Mouse (Mus musculus) forebrain, embryonic 11.5 days (tissue): Measurements from ENCODE around the gene 2210017I01Rik. TPM values are rescaled to one million over a fixed set of nuclear protein-coding genes. Genes with fewer than 3 reads are reported as not detected.

Source experiments
- ATAC-seq: fragments of 200-750 bp; cut with Nextera tagmentation; replicated peaks from 2 replicates; pipeline ENCODE4 v1.8.0; 2017; ENCODE audit warnings: moderate TSS enrichment; ENCODE audit not compliant: low FRiP score
- DNase-seq: peaks from one replicate; pipeline ENCODE4 v3.0.0-alpha.2; 2017; ENCODE audit warnings: low spot score
- H3K27ac ChIP-seq: fragments of 300-500 bp; sonication (generic); 2 replicates; pipeline ENCODE4 v1.5.1; 2014; ENCODE audit warnings: low read depth, low read length
- H3K27me3 ChIP-seq: fragments of 300-500 bp; sonication (generic); 2 replicates; pipeline ENCODE4 v1.6.1; 2014; ENCODE audit warnings: mild to moderate bottlenecking, low read length, mixed read lengths; ENCODE audit not compliant: control insufficient read depth, insufficient read depth
- H3K36me3 ChIP-seq: fragments of 300-500 bp; sonication (generic); 2 replicates; pipeline ENCODE4 v1.6.1; 2014; ENCODE audit warnings: mild to moderate bottlenecking, low read length, moderate library complexity, mixed read lengths; ENCODE audit not compliant: control insufficient read depth, insufficient read depth
- H3K4me1 ChIP-seq: fragments of 300-500 bp; sonication (generic); replicated peaks from 2 replicates; pipeline ENCODE4 v1.6.1; 2014; ENCODE audit warnings: low read length, mixed read lengths; ENCODE audit not compliant: control insufficient read depth, insufficient read depth
- H3K4me2 ChIP-seq: fragments of 300-500 bp; sonication (generic); 2 replicates; pipeline ENCODE4 v1.6.1; 2014; ENCODE audit warnings: low read depth, mild to moderate bottlenecking, low read length, moderate library complexity, mixed read lengths; ENCODE audit not compliant: severe bottlenecking
- H3K4me3 ChIP-seq: fragments of 300-500 bp; sonication (generic); 2 replicates; pipeline ENCODE4 v1.5.1; 2014; ENCODE audit warnings: low read depth, low read length
- H3K9ac ChIP-seq: fragments of 300-500 bp; sonication (generic); 2 replicates; pipeline ENCODE4 v1.6.1; 2014; ENCODE audit warnings: low read length
- H3K9me3 ChIP-seq: fragments of 300-500 bp; sonication (generic); 2 replicates; pipeline ENCODE4 v1.6.1; 2016; ENCODE audit warnings: low read length, mixed read lengths; ENCODE audit not compliant: control insufficient read depth
- WGBS: fragments of 180-500 bp; shearing (Covaris S2); extraction: QIAGEN DNeasy Blood & Tissue Kit; methylation state at CpG from one replicate; pipeline ENCODE4 v1.1.7; 2014; 5-methylcytosine and 5-hydroxymethylcytosine counted together
- polyA plus RNA-seq: library from polyadenylated mRNA; unstranded; fragments of >200 nt; fragmentation: Nextera tagmentation; extraction: Ambion mirVana; gene quantifications from 2 replicates; pipeline ENCODE4 v1.2.1, GENCODE M21; 2014

The 2210017I01Rik gene
- polyA plus RNA-seq, 1 experiment from 2014 or later: not detected

- WGBS: 72% methylated on average over 4 of the region's 4 CpGs
- no peaks in the 10 kb centered on the region for H3K36me3 ChIP-seq
- no peak overlapping the region for H3K4me2 ChIP-seq
Measured at GRCm38 (mm10) chr3:92578652-92579413, 28.5 kb downstream of the 2210017I01Rik start.

GRCm38 (mm10) chr3:92573449-92574041 is 33.7 kb downstream of the 2210017I01Rik start, which contains the start of gene Ivl:
TSS of gene Ivl (minus strand) at chr3:92573735.
- no peaks in the 10 kb centered on the region for H3K27me3 ChIP-seq
- no peak within 1 kb of the TSS for H3K4me2 ChIP-seq
- H3K4me3 ChIP-seq: no peak within 1 kb of the TSS
- H3K36me3 ChIP-seq: no peaks in the 10 kb centered on the region
- no peak within 1 kb of the TSS for H3K9ac ChIP-seq
- H3K4me1 ChIP-seq: no peaks in the 10 kb centered on the region
- H3K27ac ChIP-seq: no peak within 1 kb of the TSS
- 83% methylated on average over 1 of the region's 1 CpGs for WGBS
- no peak for ATAC-seq
- H3K9me3 ChIP-seq: no peaks in the 10 kb centered on the region
- DNase-seq: no peak

More at GRCm38 (mm10) chr3:92578652-92579413, 28.5 kb downstream of the 2210017I01Rik start:
- ATAC-seq (no peak), DNase-seq (no peak)
- Histone ChIP-seq H3K9ac (no peak overlapping the region), H3K4me1 (no peaks in the 10 kb centered on the region), H3K27me3 (no peaks in the 10 kb centered on the region), H3K9me3 (no peaks in the 10 kb centered on the region), H3K27ac (no peak overlapping the region), H3K4me3 (no peak overlapping the region)

DNA sequence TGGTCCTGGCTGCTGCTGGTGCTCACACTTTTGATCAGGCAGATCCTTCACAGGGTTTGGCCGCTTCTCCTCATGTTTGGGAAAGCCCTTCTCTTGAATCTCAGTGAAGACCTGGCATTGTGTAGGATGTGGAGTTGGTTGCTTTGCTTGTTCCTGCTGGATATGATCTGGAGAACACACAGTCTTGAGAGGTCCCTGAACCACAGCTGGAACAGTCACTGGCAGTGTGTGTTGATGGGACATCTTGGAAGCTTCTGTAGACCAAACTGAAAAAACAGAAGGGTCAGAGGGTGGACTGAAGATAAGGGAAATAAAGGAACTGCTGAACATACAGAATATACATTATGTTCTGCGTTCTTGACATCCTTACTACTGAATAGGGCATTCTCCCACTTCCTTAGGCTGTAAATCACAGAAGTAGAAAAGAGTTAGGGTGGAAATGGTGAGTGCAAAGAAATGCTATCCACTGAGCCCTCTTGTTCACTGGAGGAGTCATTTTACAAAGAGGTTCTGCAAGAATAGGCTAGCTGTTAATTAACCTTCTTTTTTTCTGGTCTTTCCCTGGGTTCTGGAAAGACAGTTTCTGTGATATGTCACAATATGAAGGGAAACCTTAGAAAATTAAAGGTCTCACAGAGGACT is 34.7 kb downstream of the 2210017I01Rik start:
- Histone ChIP-seq H3K9me3 (no peaks in the 10 kb centered on the region), H3K4me2 (no peak overlapping the region), H3K27ac (no peak overlapping the region), H3K36me3 (no peaks in the 10 kb centered on the region), H3K27me3 (no peaks in the 10 kb centered on the region), H3K9ac (no peak overlapping the region), H3K4me3 (no peak overlapping the region), H3K4me1 (no peaks in the 10 kb centered on the region)
- WGBS: 72% methylated on average over 2 of the region's 2 CpGs
- ATAC-seq (no peak), DNase-seq (no peak)

DNA sequence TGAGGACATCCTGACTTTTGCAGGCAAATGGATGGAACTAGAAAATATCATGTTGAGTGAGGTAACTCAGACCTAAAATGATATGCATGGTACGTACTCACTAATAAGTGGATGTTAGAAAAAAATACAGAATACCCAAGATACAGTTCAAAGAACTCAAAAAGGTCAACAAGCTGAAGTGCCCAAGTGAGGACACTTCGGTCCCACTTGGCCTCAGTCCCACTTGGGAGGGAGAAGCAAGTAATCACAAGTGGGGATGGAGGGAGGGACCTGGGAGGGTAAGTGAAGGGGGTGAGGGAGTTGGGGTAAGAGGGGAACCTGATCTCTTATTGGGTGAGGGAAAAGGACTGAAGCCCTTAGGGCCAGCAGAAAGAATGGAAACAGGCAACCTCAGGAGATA is 38.5 kb downstream of the 2210017I01Rik start:
- ATAC-seq (no peak), DNase-seq (no peak)
- Histone ChIP-seq H3K36me3 (no peaks in the 10 kb centered on the region), H3K27ac (no peak overlapping the region), H3K9me3 (no peaks in the 10 kb centered on the region), H3K4me2 (no peak overlapping the region), H3K4me3 (no peak overlapping the region), H3K27me3 (no peaks in the 10 kb centered on the region), H3K4me1 (no peaks in the 10 kb centered on the region), H3K9ac (no peak overlapping the region)
- WGBS: 92% methylated on average over 2 of the region's 2 CpGs

DNA sequence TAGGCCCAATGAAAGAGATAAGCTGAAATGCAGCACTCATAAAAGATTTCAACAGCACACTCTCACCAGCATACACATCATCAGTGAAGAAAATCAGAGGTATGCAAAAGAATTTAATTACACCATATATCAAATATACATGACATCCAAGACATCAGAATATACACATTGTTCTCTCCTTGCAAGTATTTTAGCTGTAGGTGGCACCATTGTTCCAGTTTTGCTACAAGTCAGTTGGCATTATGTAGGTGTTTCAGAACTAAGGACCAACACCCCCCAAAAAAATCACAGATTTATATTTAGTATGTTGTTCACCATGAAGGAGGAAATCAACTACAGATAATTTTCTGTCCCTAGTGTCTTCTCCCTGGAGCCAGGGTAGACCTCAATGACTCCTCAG is 41.9 kb downstream of the 2210017I01Rik start:
- ATAC-seq: no peak
- no peaks in the 10 kb centered on the region for H3K36me3 ChIP-seq
- no peak for DNase-seq

More for the DNA sequence above, 41.9 kb downstream of the 2210017I01Rik start:
- Histone ChIP-seq H3K4me2 (no peak overlapping the region), H3K27me3 (no peaks in the 10 kb centered on the region), H3K9me3 (no peaks in the 10 kb centered on the region), H3K9ac (no peak overlapping the region), H3K4me3 (no peak overlapping the region), H3K27ac (no peak overlapping the region), H3K4me1 (no peaks in the 10 kb centered on the region)

Other genes with a start within 250 kb of the 2210017I01Rik start
- gene Sprr2f, start 242.3 kb downstream of the 2210017I01Rik start, polyA plus RNA-seq: not detected in 2 replicates
- gene Sprr2h, start 221.8 kb downstream of the 2210017I01Rik start, polyA plus RNA-seq: not detected in 2 replicates
- not detected in 2 replicates for gene Sprr2i, start 199.5 kb downstream of the 2210017I01Rik start, polyA plus RNA-seq
- not detected in 2 replicates for gene Sprr2j-ps, start 189.4 kb downstream of the 2210017I01Rik start, polyA plus RNA-seq
- 5.4 and 7.4 TPM in 2 replicates for gene Gm9774, start 178.1 kb downstream of the 2210017I01Rik start, polyA plus RNA-seq
- gene Sprr2k, start 174.9 kb downstream of the 2210017I01Rik start, polyA plus RNA-seq: not detected in 2 replicates
- gene Sprr1b, start 168.7 kb downstream of the 2210017I01Rik start, polyA plus RNA-seq: not detected in 2 replicates
- gene Sprr3, start 148.8 kb downstream of the 2210017I01Rik start, polyA plus RNA-seq: not detected in 2 replicates
- not detected in 2 replicates for gene Sprr1a, start 121.6 kb downstream of the 2210017I01Rik start, polyA plus RNA-seq
- not detected in 2 replicates for gene Sprr4, start 107.0 kb downstream of the 2210017I01Rik start, polyA plus RNA-seq
- not detected in 2 replicates for gene 2310046K23Rik, start 73.0 kb downstream of the 2210017I01Rik start, polyA plus RNA-seq
- not detected in 2 replicates for gene Ivl, start 33.8 kb downstream of the 2210017I01Rik start, polyA plus RNA-seq
- gene Smcp, start 18.5 kb downstream of the 2210017I01Rik start, polyA plus RNA-seq: not detected in 2 replicates
- gene Lce6a, start 14.2 kb upstream of the 2210017I01Rik start, polyA plus RNA-seq: not detected in 2 replicates
- gene Lce1a1, start 40.8 kb upstream of the 2210017I01Rik start, polyA plus RNA-seq: not detected in 2 replicates
- gene Lce1b, start 49.4 kb upstream of the 2210017I01Rik start, polyA plus RNA-seq: not detected in 2 replicates
- not detected in 2 replicates for gene Lce1a2, start 62.8 kb upstream of the 2210017I01Rik start, polyA plus RNA-seq
- not detected in 2 replicates for gene Lce1c, start 71.8 kb upstream of the 2210017I01Rik start, polyA plus RNA-seq
- not detected in 2 replicates for gene Lce1d, start 79.7 kb upstream of the 2210017I01Rik start, polyA plus RNA-seq
- not detected in 2 replicates for gene Lce1e, start 101.6 kb upstream of the 2210017I01Rik start, polyA plus RNA-seq
- gene Lce1f, start 112.9 kb upstream of the 2210017I01Rik start, polyA plus RNA-seq: not detected in 2 replicates
- gene Gm38119, start 131.6 kb upstream of the 2210017I01Rik start, polyA plus RNA-seq: not detected in 2 replicates
- gene Lce1g, start 144.8 kb upstream of the 2210017I01Rik start, polyA plus RNA-seq: not detected in 2 replicates
- gene Lce1h, start 157.6 kb upstream of the 2210017I01Rik start, polyA plus RNA-seq: not detected in 2 replicates
- gene Lce1i, start 171.4 kb upstream of the 2210017I01Rik start, polyA plus RNA-seq: not detected in 2 replicates
- gene Lce1j, start 183.0 kb upstream of the 2210017I01Rik start, polyA plus RNA-seq: not detected in 2 replicates
- gene Lce1k, start 200.4 kb upstream of the 2210017I01Rik start, polyA plus RNA-seq: not detected in 2 replicates
- not detected in 2 replicates for gene Kprp, start 219.8 kb upstream of the 2210017I01Rik start, polyA plus RNA-seq
- not detected in 2 replicates for gene Lce1l, start 243.8 kb upstream of the 2210017I01Rik start, polyA plus RNA-seq